1 mouse cellular context compared by ENCODE assay signal in genomic region chr7:126898102-126898990, GRCm38 (mm10).
TF ChIP-seq lines count a peak whose summit lies in the region.

No protein-coding gene starts in this region.

TF ChIP-seq in myocyte, 11 proteins besides CTCF, POLR2A, EP300 and RAD21:
- TF ChIP-seq POLR2AphosphoS2 (IDR thresholded peaks at IDR 0.05; ENCODE audit: insufficient read length, low read depth) (peak; percentile 94), TCF3 (IDR thresholded peaks at IDR 0.05; ENCODE audit: insufficient read length, low read depth) (no peak)
